Mouse (Mus musculus): Measurements from ENCODE around the gene Olfr117.
"Not testable (repeated sequence)": the region's sequence is repeated elsewhere in the genome, so short reads cannot be mapped to it uniquely, and the experiment has no call there.

GRCm38 (mm10) chr17:37696264-37696663 is 32.7 kb upstream of the Olfr117 start, which contains the start of gene Olfr119:
- TF ChIP-seq POLR2A, CTCF (IDR thresholded peaks at IDR 0.05; ENCODE audit: insufficient read depth, low read depth, low read length): not testable (repeated sequence)

All from olfactory bulb, adult 2 months (tissue).